Mouse (Mus musculus): ENCODE data around the gene Cdh15. TPM values are rescaled to one million over a fixed set of nuclear protein-coding genes. Genes with fewer than 3 reads are reported as not detected.
A peak's percentile ranks its signal among the peaks of the same experiment; 100 is the strongest.

The Cdh15 gene
- not detected in 2 replicates for total RNA-seq (2017)

DNA sequence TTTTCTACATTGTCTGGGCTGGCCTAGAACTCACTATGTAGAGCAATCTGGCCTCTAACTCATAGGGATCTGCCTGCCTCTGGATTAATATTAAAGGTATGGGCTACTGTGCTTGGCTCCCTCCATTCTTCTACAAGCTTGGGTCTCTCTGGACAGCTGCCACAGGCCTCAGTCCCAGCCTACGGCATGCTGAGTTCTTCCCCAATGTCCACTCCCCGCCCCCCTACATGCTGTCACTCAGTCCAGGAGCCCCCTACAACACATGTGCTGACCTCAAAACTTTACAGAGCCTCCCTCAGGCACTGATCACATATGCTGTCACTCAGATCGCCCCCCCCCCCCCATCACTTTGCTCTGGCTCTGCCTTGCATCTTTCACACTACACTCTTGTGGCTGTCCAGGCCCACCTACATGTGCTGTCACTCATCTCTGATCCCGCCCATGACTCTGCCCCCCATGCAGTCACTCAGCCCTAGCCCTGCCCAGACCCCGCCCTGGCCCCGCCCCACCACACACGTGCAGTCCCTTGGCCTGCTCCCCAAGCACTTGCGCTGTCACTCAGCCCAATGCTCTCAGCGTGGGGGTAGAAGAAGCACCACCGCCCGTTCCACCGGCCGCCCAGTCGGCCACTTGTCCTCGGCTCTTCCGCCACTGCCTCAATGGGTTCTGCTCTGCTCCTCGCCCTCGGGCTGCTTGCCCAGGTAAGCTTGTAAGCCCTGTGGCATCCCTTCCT lies at the start of gene Cdh15:
Cdh15 (plus strand) TSS at position 138 of the 733 bp plus-strand sequence.
- ATAC-seq (replicated peaks in 1 of 2; ENCODE audit: insufficient read depth in 1 of 2, low FRiP score in 2 of 2, low TSS enrichment in 1 of 2, low read depth in 1 of 2, poor library complexity in 2 of 2, severe bottlenecking in 2 of 2) = peak; percentile 63 to 64; a peak in 3 of 4 replicates

DNA sequence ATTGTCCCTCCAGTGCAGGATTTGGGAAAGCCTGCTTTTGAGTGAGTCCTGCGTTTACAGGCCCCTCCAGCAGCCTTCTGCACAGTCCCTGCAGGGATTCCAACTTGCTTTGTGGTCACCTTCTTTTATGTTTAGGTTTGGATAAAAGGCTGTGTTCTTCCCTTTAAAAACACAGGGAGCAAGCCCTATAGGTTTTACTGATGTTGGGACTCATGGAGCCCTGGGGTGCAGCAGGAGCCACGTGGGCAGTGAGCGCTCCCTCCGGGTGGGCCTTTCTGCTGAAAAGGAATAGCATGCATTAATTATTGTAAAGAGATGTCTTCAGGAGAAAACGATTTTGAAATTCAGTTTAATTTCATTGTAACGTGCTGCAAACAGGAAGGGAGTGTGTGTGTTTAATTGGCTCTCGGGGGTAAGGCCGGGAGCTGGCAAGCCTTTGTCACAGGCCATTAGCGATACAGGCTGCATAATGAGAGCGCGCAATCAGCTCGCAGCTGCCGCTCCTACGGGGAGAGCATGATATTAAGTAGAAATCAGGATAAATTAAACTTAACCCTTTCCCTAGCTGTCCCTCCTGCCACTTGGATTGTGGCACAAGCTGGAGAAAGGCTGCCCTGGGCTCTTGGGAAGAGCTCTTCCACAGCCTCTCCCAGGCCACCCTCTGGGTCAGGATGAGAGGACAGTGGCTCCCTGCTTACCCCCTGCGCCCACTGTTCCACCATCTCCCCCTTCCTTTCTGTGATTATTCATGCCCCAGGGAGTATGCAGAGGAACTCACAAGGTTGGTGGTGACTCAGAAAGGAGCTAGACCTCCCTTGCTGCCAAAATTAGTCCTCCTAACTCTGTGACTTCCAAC lies 43.6 kb upstream of the Cdh15 start:
- ATAC-seq (replicated peaks in 1 of 2; ENCODE audit: insufficient read depth in 1 of 2, low FRiP score in 2 of 2, low TSS enrichment in 1 of 2, low read depth in 1 of 2, poor library complexity in 2 of 2, severe bottlenecking in 2 of 2) = no peak

GRCm38 (mm10) chr8:122805349-122805748 lies 42.4 kb upstream of the Cdh15 start:
- ATAC-seq (replicated peaks in 1 of 2; ENCODE audit: insufficient read depth in 1 of 2, low FRiP score in 2 of 2, low TSS enrichment in 1 of 2, low read depth in 1 of 2, poor library complexity in 2 of 2, severe bottlenecking in 2 of 2) = no peak

DNA sequence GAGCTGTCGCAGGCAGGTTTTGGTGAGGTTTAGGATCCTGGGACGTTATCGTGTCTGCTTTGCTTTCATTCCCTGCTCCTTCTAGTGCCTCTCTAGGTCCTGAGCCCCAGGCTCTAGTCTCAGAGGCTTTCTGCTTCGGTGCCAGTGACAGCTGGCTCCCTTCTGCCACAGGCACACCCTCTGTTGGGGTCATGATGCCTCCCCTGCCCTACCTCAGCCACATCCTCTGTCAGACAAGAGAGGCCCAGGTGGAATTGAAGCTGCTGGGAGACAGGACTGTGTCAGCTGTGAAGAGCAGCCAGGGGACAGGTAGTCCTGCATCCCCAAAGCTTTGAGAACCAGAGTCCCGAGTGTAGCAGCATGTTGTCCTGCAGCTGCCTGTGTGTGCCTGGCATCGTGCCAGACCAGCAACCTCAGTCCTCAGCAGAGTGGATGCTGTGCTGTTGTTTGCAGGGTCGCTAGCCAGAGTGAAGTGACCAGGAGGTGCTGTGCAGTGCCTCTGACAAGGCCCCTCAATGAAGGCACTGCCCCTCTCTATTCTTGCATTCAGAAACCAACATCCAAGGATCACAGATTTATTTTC lies 40.7 kb upstream of the Cdh15 start:
- no peak for ATAC-seq (replicated peaks in 1 of 2; ENCODE audit: insufficient read depth in 1 of 2, low FRiP score in 2 of 2, low TSS enrichment in 1 of 2, low read depth in 1 of 2, poor library complexity in 2 of 2, severe bottlenecking in 2 of 2)

DNA sequence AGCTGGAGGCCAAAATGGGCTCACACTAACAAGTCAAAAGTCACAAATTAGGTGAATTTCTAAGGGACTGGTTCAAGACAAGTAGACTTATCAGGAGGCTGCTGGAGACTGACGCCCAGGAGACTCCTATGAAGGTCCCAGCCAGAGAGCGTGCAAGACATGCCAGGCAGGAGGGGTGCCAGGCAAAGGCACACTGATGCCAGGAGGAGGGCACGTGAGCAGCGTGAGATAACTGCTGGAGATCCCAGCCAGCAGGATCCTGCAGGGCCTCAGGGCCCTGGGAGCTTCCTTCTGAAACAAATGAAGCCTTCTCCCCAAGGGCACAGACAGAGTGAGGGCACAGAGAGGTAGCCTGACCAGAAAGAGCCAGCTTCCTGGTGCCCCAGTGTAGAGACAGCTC lies 39.9 kb upstream of the Cdh15 start:
- ATAC-seq (replicated peaks in 1 of 2; ENCODE audit: insufficient read depth in 1 of 2, low FRiP score in 2 of 2, low TSS enrichment in 1 of 2, low read depth in 1 of 2, poor library complexity in 2 of 2, severe bottlenecking in 2 of 2) = no peak

GRCm38 (mm10) chr8:122810376-122810775 lies 37.4 kb upstream of the Cdh15 start:
- ATAC-seq (replicated peaks in 1 of 2; ENCODE audit: insufficient read depth in 1 of 2, low FRiP score in 2 of 2, low TSS enrichment in 1 of 2, low read depth in 1 of 2, poor library complexity in 2 of 2, severe bottlenecking in 2 of 2) = no peak

DNA sequence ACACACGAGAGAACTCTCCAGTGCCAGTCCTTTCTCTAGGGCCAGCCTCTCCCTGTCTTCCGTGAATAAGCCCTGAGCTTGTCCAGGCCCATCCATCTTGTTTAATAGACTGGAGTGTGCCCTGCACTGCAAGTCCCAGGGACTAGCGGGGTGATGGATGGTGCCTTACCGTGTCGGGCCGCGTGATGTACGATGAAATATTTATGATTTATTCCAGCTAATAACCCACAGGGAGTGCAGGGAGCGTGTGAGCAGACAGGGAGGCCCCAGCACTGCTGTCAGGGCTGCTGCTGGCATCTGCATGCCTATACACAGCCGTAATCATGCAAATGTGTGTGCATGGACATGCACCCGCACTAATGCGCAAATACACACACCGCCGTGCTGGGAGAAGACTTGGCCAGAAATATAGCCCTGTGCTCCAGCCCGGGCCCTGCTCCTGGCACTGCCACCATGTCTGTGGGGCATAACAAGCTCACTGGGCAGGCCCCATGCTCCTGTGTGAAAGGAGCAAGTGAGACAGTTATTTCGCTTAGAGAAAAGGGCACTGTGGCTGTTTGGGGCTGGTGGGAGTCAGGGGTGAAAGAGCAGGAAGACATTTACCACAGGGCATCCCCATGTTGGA lies 35.8 kb upstream of the Cdh15 start:
- no peak for ATAC-seq (replicated peaks in 1 of 2; ENCODE audit: insufficient read depth in 1 of 2, low FRiP score in 2 of 2, low TSS enrichment in 1 of 2, low read depth in 1 of 2, poor library complexity in 2 of 2, severe bottlenecking in 2 of 2)

GRCm38 (mm10) chr8:122812610-122813250 lies 35.0 kb upstream of the Cdh15 start:
- peak; percentile 34 to 56; a peak in 1 of 4 replicates for ATAC-seq (replicated peaks in 1 of 2; ENCODE audit: insufficient read depth in 1 of 2, low FRiP score in 2 of 2, low TSS enrichment in 1 of 2, low read depth in 1 of 2, poor library complexity in 2 of 2, severe bottlenecking in 2 of 2)

GRCm38 (mm10) chr8:122814608-122815007 lies 33.2 kb upstream of the Cdh15 start:
- ATAC-seq (replicated peaks in 1 of 2; ENCODE audit: insufficient read depth in 1 of 2, low FRiP score in 2 of 2, low TSS enrichment in 1 of 2, low read depth in 1 of 2, poor library complexity in 2 of 2, severe bottlenecking in 2 of 2) = no peak

DNA sequence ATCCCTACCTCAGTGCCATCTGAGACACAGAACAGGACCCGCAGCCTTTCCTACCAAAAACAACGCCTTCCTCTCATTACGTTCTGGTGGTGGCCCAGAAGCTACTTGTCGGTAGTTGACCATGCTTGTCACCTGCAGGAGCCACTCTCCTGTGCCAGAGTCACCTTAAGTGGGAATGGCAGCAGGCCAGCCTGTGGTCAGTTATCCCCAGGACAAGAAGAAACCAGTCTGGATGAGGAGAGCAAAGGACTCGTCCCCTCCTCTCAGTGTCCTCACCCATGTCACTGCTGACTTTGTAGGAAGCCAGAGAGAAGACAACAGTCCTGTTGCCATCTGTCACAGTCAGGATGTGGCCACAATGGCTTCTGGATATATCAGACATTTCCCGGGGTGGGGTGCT lies 30.8 kb upstream of the Cdh15 start:
- ATAC-seq (replicated peaks in 1 of 2; ENCODE audit: insufficient read depth in 1 of 2, low FRiP score in 2 of 2, low TSS enrichment in 1 of 2, low read depth in 1 of 2, poor library complexity in 2 of 2, severe bottlenecking in 2 of 2) = no peak

DNA sequence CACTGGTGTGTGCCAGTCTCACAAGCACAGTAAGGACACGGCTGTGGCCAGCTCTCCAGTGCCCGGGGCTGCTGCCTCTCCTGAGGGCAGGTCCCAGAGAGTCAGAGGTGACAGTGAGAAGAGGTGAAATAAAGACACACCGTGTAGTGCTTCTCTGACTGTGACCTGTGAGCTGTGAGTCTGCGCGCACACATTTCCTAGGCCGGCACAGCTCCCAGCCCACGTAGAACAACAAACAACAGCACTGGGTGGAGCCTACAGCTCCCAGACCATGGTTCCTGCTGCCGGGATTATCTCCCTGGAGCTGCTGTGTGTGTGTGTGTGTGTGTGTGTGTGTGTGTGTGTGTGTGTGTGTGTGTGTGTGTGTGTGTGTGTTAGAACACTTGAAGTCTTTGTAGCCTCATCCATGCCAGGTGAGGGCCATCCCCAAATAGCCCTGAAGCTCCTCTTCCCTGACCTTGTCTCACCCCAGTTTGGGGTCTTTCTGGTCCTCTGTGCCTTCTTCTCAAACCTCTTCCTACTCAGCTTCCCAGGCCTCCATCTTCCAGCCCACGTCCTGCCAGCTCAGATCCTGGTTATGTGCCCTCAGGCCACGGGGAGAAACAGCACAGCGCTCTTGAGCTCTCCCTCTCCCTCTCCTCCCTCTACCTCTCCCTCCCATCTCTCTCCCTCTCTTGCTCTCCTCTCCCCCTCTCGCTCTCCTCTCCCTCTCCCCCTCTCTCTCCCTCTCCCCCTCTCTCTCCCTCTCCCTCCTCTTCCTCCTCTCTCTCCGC lies 29.9 kb upstream of the Cdh15 start:
- no peak for ATAC-seq (replicated peaks in 1 of 2; ENCODE audit: insufficient read depth in 1 of 2, low FRiP score in 2 of 2, low TSS enrichment in 1 of 2, low read depth in 1 of 2, poor library complexity in 2 of 2, severe bottlenecking in 2 of 2)

- ATAC-seq (replicated peaks in 1 of 2; ENCODE audit: insufficient read depth in 1 of 2, low FRiP score in 2 of 2, low TSS enrichment in 1 of 2, low read depth in 1 of 2, poor library complexity in 2 of 2, severe bottlenecking in 2 of 2) = no peak
Measured at GRCm38 (mm10) chr8:122819776-122820175, 28.0 kb upstream of the Cdh15 start.

DNA sequence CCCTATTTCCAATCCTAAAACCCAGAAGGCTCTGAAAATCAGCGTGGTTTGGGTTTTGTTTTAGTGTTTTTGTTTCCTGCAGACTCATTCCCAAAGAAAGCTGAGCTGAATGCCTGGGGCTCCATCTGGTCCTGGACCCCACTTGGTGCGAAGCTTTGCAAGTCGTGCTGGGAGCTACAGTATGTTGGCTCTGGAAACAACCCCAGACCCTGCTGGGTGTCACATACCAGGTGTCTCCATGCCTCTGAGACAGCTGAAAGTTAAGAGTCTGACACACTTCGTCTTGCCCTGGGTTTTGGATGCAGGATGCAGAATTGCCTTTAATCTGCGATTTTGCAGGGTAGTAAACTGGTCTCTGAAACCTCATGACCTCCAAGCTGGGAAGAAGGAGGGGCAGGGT lies 23.2 kb upstream of the Cdh15 start:
- ATAC-seq (replicated peaks in 1 of 2; ENCODE audit: insufficient read depth in 1 of 2, low FRiP score in 2 of 2, low TSS enrichment in 1 of 2, low read depth in 1 of 2, poor library complexity in 2 of 2, severe bottlenecking in 2 of 2) = no peak

- ATAC-seq (replicated peaks in 1 of 2; ENCODE audit: insufficient read depth in 1 of 2, low FRiP score in 2 of 2, low TSS enrichment in 1 of 2, low read depth in 1 of 2, poor library complexity in 2 of 2, severe bottlenecking in 2 of 2) = no peak
Measured at GRCm38 (mm10) chr8:122824986-122825385, 22.8 kb upstream of the Cdh15 start.

DNA sequence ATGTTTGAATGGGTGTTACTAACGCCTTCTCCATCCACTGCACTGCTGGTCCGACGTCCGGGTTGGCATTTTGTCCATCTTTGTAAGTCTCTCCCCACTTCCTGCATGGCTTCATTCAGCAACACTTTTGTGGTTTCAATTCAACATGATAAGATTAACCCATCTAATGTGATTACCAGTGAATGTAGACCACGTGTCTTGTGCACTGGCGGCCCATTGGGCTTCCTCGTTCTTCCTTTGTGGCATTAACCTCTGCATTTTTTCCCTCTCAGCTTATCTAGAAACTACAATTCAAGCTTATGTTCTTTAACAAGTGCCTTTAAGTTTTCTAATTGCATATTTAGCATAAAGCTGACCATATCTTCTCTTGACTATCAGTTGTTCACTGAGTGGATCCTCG lies 22.4 kb upstream of the Cdh15 start:
- 0 out of 4 replicates have a peak, but pooled peaks of 1 of the 2 experiments have one; percentile 14 for ATAC-seq (replicated peaks in 1 of 2; ENCODE audit: insufficient read depth in 1 of 2, low FRiP score in 2 of 2, low TSS enrichment in 1 of 2, low read depth in 1 of 2, poor library complexity in 2 of 2, severe bottlenecking in 2 of 2)

- ATAC-seq (replicated peaks in 1 of 2; ENCODE audit: insufficient read depth in 1 of 2, low FRiP score in 2 of 2, low TSS enrichment in 1 of 2, low read depth in 1 of 2, poor library complexity in 2 of 2, severe bottlenecking in 2 of 2) = no peak
Measured at GRCm38 (mm10) chr8:122829396-122829795, 18.4 kb upstream of the Cdh15 start.

Data from hematopoietic stem cell, adult 5-6 weeks (primary cell).